Mouse (Mus musculus) neural tube, embryonic 14.5 days (tissue): ENCODE data around the gene Mmp11. TPM values are rescaled to one million over a fixed set of nuclear protein-coding genes. Genes with fewer than 3 reads are reported as not detected.

Experiments
- ATAC-seq: fragments of 200-750 bp; cut with Nextera tagmentation; 2 replicates; pipeline ENCODE4 v1.8.0; 2017; ENCODE audit warnings: low read depth, mild to moderate bottlenecking, moderate TSS enrichment, moderate library complexity
- H3K27ac ChIP-seq: fragments of 300-500 bp; sonication (generic); 2 replicates; pipeline ENCODE4 v1.5.1; 2014; ENCODE audit warnings: low read depth, mild to moderate bottlenecking, control low read depth, low read length, moderate library complexity, mixed read lengths
- H3K27me3 ChIP-seq: fragments of 300-500 bp; sonication (generic); 2 replicates; pipeline ENCODE4 v1.6.1; 2014; ENCODE audit warnings: low read length; ENCODE audit not compliant: control insufficient read depth, insufficient read depth
- H3K36me3 ChIP-seq: fragments of 300-500 bp; sonication (generic); 2 replicates; pipeline ENCODE4 v1.6.1; 2014; ENCODE audit warnings: low read length, mixed read lengths; ENCODE audit not compliant: control insufficient read depth, insufficient read depth
- H3K4me1 ChIP-seq: fragments of 300-500 bp; sonication (generic); 2 replicates; pipeline ENCODE4 v1.6.1; 2014; ENCODE audit warnings: low read length; ENCODE audit not compliant: control insufficient read depth, insufficient read depth
- H3K4me2 ChIP-seq: fragments of 300-500 bp; sonication (generic); 2 replicates; pipeline ENCODE4 v1.6.1; 2014; ENCODE audit warnings: mild to moderate bottlenecking, low read depth, low read length, control low read depth
- H3K4me3 ChIP-seq: fragments of 300-500 bp; sonication (generic); 2 replicates; pipeline ENCODE4 v1.5.1; 2014; ENCODE audit warnings: low read depth, low read length, control low read depth, mixed read lengths
- H3K9ac ChIP-seq: fragments of 300-500 bp; sonication (generic); replicated peaks from 2 replicates; pipeline ENCODE4 v1.6.1; 2014; ENCODE audit warnings: low read depth, mild to moderate bottlenecking, control low read depth, low read length, mixed read lengths
- H3K9me3 ChIP-seq: fragments of 300-500 bp; sonication (generic); 2 replicates; pipeline ENCODE4 v1.6.1; 2016; ENCODE audit warnings: low read length; ENCODE audit not compliant: control insufficient read depth
- WGBS: fragments of 180-500 bp; shearing (Covaris S2); extraction: QIAGEN DNeasy Blood & Tissue Kit; methylation state at CpG from one replicate; pipeline ENCODE4 v1.1.7; 2014; 5-methylcytosine and 5-hydroxymethylcytosine counted together
- polyA plus RNA-seq: library from polyadenylated mRNA; unstranded; fragments of >200 nt; fragmentation: Nextera tagmentation; extraction: Ambion mirVana; gene quantifications from 2 replicates; pipeline ENCODE4 v1.2.1, GENCODE M21; 2014

Mmp11 gene
- polyA plus RNA-seq, 1 experiment from 2014 or later, result 15.3 TPM

GRCm38 (mm10) chr10:75940520-75940919 is 4.2 kb upstream of the Mmp11 start, which contains the start of gene Gm867:
Gene Gm867 (minus strand): TSS chr10:75940672.
- no peak within 1 kb of the TSS for H3K4me2 ChIP-seq
- ATAC-seq, result no peak
- no peaks in the 10 kb centered on the region for H3K36me3 ChIP-seq
- no peak within 1 kb of the TSS; the same call in 1 of the 2 replicates for H3K4me3 ChIP-seq
- H3K4me1 ChIP-seq, result peaks cover 3% of the 10 kb centered on the region; the same call in 1 of the 2 replicates
- no peak within 1 kb of the TSS for H3K27ac ChIP-seq
- H3K9me3 ChIP-seq, result no peaks in the 10 kb centered on the region
- 79% methylated on average over 5 of the region's 5 CpGs for WGBS
- no peaks in the 10 kb centered on the region for H3K27me3 ChIP-seq
- no peak within 1 kb of the TSS for H3K9ac ChIP-seq

- Histone ChIP-seq H3K4me2 (no peak overlapping the region), H3K9me3 (no peaks in the 10 kb centered on the region), H3K4me3 (no peak overlapping the region; the same call in 1 of the 2 replicates), H3K36me3 (no peaks in the 10 kb centered on the region), H3K27ac (no peak overlapping the region), H3K4me1 (peaks cover 5% of the 10 kb centered on the region; the same call in 1 of the 2 replicates), H3K27me3 (no peaks in the 10 kb centered on the region), H3K9ac (no peak overlapping the region)
- no peak for ATAC-seq
- 39% methylated on average over 9 of the region's 9 CpGs for WGBS
These were observed 3.4 kb upstream of the Mmp11 start for GRCm38 (mm10) chr10:75939481-75940234.

GRCm38 (mm10) chr10:75937851-75938643 is 1.8 kb upstream of the Mmp11 start:
- no peak for ATAC-seq
- H3K27me3 ChIP-seq, result no peaks in the 10 kb centered on the region

GRCm38 (mm10) chr10:75936909-75937667 is 792 bp upstream of the Mmp11 start:
- Histone ChIP-seq H3K27ac (no peak overlapping the region), H3K4me2 (peak overlapping the region; percentile 23; the same call in 1 of the 2 replicates), H3K9me3 (no peaks in the 10 kb centered on the region), H3K4me1 (peaks cover 10% of the 10 kb centered on the region), H3K27me3 (no peaks in the 10 kb centered on the region), H3K9ac (no peak overlapping the region), H3K36me3 (no peaks in the 10 kb centered on the region), H3K4me3 (no peak overlapping the region)
- no peak for ATAC-seq
- 38% methylated on average over 18 of the region's 18 CpGs for WGBS

More at GRCm38 (mm10) chr10:75937851-75938643, 1.8 kb upstream of the Mmp11 start:
- 56% methylated on average over 10 of the region's 10 CpGs for WGBS
- H3K4me3 ChIP-seq, result no peak overlapping the region
- H3K9me3 ChIP-seq, result no peaks in the 10 kb centered on the region
- no peaks in the 10 kb centered on the region for H3K36me3 ChIP-seq
- peaks cover 2% of the 10 kb centered on the region; the same call in 1 of the 2 replicates for H3K4me1 ChIP-seq
- no peak overlapping the region for H3K27ac ChIP-seq
- no peak overlapping the region for H3K4me2 ChIP-seq
- no peak overlapping the region for H3K9ac ChIP-seq

- no peak overlapping the region for H3K9ac ChIP-seq
- H3K9me3 ChIP-seq, result no peaks in the 10 kb centered on the region
- no peak overlapping the region for H3K27ac ChIP-seq
- H3K4me1 ChIP-seq, result peaks cover 19% of the 10 kb centered on the region
- no peak for ATAC-seq
- no peak overlapping the region for H3K4me3 ChIP-seq
- H3K36me3 ChIP-seq, result no peaks in the 10 kb centered on the region
- peaks cover 3% of the 10 kb centered on the region; the same call in 1 of the 2 replicates for H3K27me3 ChIP-seq
- peak overlapping the region; percentile 95 for H3K4me2 ChIP-seq
- WGBS, result 89% methylated on average over 1 of the region's 1 CpGs
These were observed 1.3 kb downstream of the Mmp11 start for GRCm38 (mm10) chr10:75934991-75935390.

- WGBS, result 25% methylated on average over 6 of the region's 6 CpGs
- peaks cover 3% of the 10 kb centered on the region; the same call in 1 of the 2 replicates for H3K27me3 ChIP-seq
- no peaks in the 10 kb centered on the region for H3K36me3 ChIP-seq
- H3K4me3 ChIP-seq, result peak within 1 kb of the TSS; percentile 48
- peaks cover 19% of the 10 kb centered on the region for H3K4me1 ChIP-seq
- H3K27ac ChIP-seq, result 0 out of 2 replicates have a peak within 1 kb of the TSS, but pooled peaks have one; percentile 39
- ATAC-seq, result no peak
- peak within 1 kb of the TSS; percentile 75 for H3K9ac ChIP-seq
- H3K9me3 ChIP-seq, result no peaks in the 10 kb centered on the region
- H3K4me2 ChIP-seq, result peak within 1 kb of the TSS; percentile 95
These were observed 3.4 kb downstream of the Mmp11 start, which contains the start of gene Chchd10 for GRCm38 (mm10) chr10:75932891-75933290. Gene Chchd10 (plus strand): TSS chr10:75933130.

GRCm38 (mm10) chr10:75932081-75932678 is 4.1 kb downstream of the Mmp11 start:
- Histone ChIP-seq H3K4me2 (peak overlapping the region; percentile 95), H3K27ac (0 out of 2 replicates have a peak overlapping the region, but pooled peaks have one; percentile 39), H3K9me3 (no peaks in the 10 kb centered on the region), H3K36me3 (no peaks in the 10 kb centered on the region), H3K9ac (peak overlapping the region; percentile 75), H3K4me3 (peak overlapping the region; percentile 48), H3K27me3 (peaks cover 3% of the 10 kb centered on the region; the same call in 1 of the 2 replicates), H3K4me1 (peaks cover 19% of the 10 kb centered on the region)
- under 1% methylated on average over 38 of the region's 44 CpGs for WGBS
- ATAC-seq, result peak; percentile 36; the same call in 1 of the 2 replicates

- peaks cover 3% of the 10 kb centered on the region; the same call in 1 of the 2 replicates for H3K27me3 ChIP-seq
- H3K27ac ChIP-seq, result no peak overlapping the region
These were observed 5.0 kb downstream of the Mmp11 start for GRCm38 (mm10) chr10:75931311-75931710.

More at GRCm38 (mm10) chr10:75931311-75931710, 5.0 kb downstream of the Mmp11 start:
- Histone ChIP-seq H3K9me3 (no peaks in the 10 kb centered on the region), H3K4me3 (peak overlapping the region; percentile 48; the same call in 1 of the 2 replicates), H3K9ac (peak overlapping the region; percentile 75), H3K4me1 (peaks cover 19% of the 10 kb centered on the region), H3K4me2 (peak overlapping the region; percentile 95), H3K36me3 (no peaks in the 10 kb centered on the region)
- ATAC-seq, result no peak
- WGBS, result 22% methylated on average over 7 of the region's 7 CpGs
